Mouse (Mus musculus): ENCODE results near the gene Dhx33. TPM values are rescaled to one million over a fixed set of nuclear protein-coding genes. Genes with fewer than 3 reads are reported as not detected.

Gene Dhx33
- total and polyA plus RNA-seq, 2 experiments from 2014 or later: 8.3 to 22.9 TPM

DNA sequence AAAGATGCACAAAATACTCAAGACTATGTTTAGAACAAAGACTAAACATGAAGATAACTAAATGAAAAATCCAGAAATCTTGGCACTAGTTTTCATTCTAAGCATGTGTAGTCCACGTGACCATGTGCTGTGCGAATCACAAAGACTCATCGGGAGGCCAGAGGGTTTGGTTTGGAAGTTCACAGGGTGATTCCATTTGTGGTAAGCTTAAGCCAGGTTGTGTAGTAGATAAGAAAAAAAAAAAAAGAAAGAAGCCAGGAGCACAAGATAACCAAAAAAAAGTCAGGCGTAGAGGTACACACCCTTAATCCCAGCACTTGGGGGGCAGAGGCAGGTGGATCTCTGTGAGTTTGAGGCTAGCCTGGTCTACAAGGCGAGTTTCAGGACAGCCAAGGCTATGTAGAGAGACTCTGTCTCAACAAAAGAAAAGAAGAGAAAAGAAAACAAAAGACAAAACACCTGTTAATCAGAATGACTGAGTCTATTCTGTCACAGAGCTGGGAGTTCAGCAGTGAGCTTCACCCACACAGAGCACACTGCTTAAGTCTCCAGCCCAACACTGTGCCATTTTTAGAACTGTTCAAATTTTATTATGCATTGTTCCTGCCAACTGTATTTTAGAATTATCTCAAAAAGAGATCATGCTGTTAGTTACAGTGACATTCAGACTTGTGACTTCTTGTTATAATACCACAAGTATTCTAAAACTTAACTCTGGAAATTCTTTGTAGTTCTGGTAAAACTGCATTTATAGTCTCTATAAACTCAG is 43.3 kb downstream of the Dhx33 start:
- Histone ChIP-seq H3K4me2 (ENCODE audit: low read depth, low read length) (no peak overlapping the region), H3K9ac (replicated peaks; ENCODE audit: low read length) (no peak overlapping the region), H3K27me3 (ENCODE audit: insufficient read depth, low read length) (no peaks in the 10 kb centered on the region), H3K4me3 (ENCODE audit: low read length) (no peak overlapping the region), H3K9me3 (ENCODE audit: low read length) (no peaks in the 10 kb centered on the region), H3K4me1 (ENCODE audit: insufficient read depth, low read length) (no peaks in the 10 kb centered on the region), H3K36me3 (ENCODE audit: insufficient read depth, low read length) (peaks cover 57% of the 10 kb centered on the region), H3K27ac (no peak overlapping the region)
- DNase-seq (ENCODE audit: low spot score) (no peak), ATAC-seq (no peak)
- WGBS: 90% methylated on average over 5 of the region's 5 CpGs
- TF ChIP-seq CTCF (IDR thresholded peaks at IDR 0.05; ENCODE audit: low read depth): no peak

GRCm38 (mm10) chr11:70954711-70955110 is 49.5 kb downstream of the Dhx33 start:
- Histone ChIP-seq H3K36me3 (ENCODE audit: insufficient read depth, low read length) (peaks cover 76% of the 10 kb centered on the region), H3K4me1 (ENCODE audit: insufficient read depth, low read length) (no peaks in the 10 kb centered on the region), H3K27ac (no peak overlapping the region), H3K27me3 (ENCODE audit: insufficient read depth, low read length) (no peaks in the 10 kb centered on the region), H3K9me3 (ENCODE audit: low read length) (no peaks in the 10 kb centered on the region), H3K4me3 (ENCODE audit: low read length) (no peak overlapping the region), H3K4me2 (ENCODE audit: low read depth, low read length) (no peak overlapping the region), H3K9ac (replicated peaks; ENCODE audit: low read length) (no peak overlapping the region)
- ATAC-seq (no peak), DNase-seq (ENCODE audit: low spot score) (no peak)
- TF ChIP-seq CTCF (IDR thresholded peaks at IDR 0.05; ENCODE audit: low read depth): no peak
- WGBS: 92% methylated on average over 4 of the region's 4 CpGs

GRCm38 (mm10) chr11:70944935-70945817 is 59.1 kb downstream of the Dhx33 start:
- DNase-seq (ENCODE audit: low spot score): no peak
- no peak for ATAC-seq
- Histone ChIP-seq H3K27ac (no peak overlapping the region), H3K4me3 (ENCODE audit: low read length) (no peak overlapping the region), H3K27me3 (ENCODE audit: insufficient read depth, low read length) (no peaks in the 10 kb centered on the region), H3K9ac (replicated peaks; ENCODE audit: low read length) (no peak overlapping the region), H3K9me3 (ENCODE audit: low read length) (no peaks in the 10 kb centered on the region), H3K4me1 (ENCODE audit: insufficient read depth, low read length) (no peaks in the 10 kb centered on the region), H3K4me2 (ENCODE audit: low read depth, low read length) (no peak overlapping the region), H3K36me3 (ENCODE audit: insufficient read depth, low read length) (peaks cover 63% of the 10 kb centered on the region)
- no peak for TF ChIP-seq CTCF (IDR thresholded peaks at IDR 0.05; ENCODE audit: low read depth)
- WGBS: 85% methylated on average over 4 of the region's 4 CpGs

- 91% methylated on average over 7 of the region's 7 CpGs for WGBS
- Histone ChIP-seq H3K4me3 (ENCODE audit: low read length) (no peak overlapping the region), H3K27ac (no peak overlapping the region), H3K4me2 (ENCODE audit: low read depth, low read length) (no peak overlapping the region), H3K9ac (replicated peaks; ENCODE audit: low read length) (no peak overlapping the region), H3K9me3 (ENCODE audit: low read length) (no peaks in the 10 kb centered on the region), H3K4me1 (ENCODE audit: insufficient read depth, low read length) (no peaks in the 10 kb centered on the region), H3K36me3 (ENCODE audit: insufficient read depth, low read length) (peaks cover 63% of the 10 kb centered on the region), H3K27me3 (ENCODE audit: insufficient read depth, low read length) (no peaks in the 10 kb centered on the region)
- TF ChIP-seq CTCF (IDR thresholded peaks at IDR 0.05; ENCODE audit: low read depth): no peak
- no peak for DNase-seq (ENCODE audit: low spot score)
- ATAC-seq: no peak
Observed at GRCm38 (mm10) chr11:70943651-70944050, 60.6 kb downstream of the Dhx33 start.

GRCm38 (mm10) chr11:70942596-70942995 is 61.6 kb downstream of the Dhx33 start:
- Histone ChIP-seq H3K36me3 (ENCODE audit: insufficient read depth, low read length) (peaks cover 61% of the 10 kb centered on the region), H3K9me3 (ENCODE audit: low read length) (no peaks in the 10 kb centered on the region), H3K4me3 (ENCODE audit: low read length) (no peak overlapping the region), H3K4me2 (ENCODE audit: low read depth, low read length) (no peak overlapping the region), H3K4me1 (ENCODE audit: insufficient read depth, low read length) (no peaks in the 10 kb centered on the region), H3K27me3 (ENCODE audit: insufficient read depth, low read length) (no peaks in the 10 kb centered on the region), H3K27ac (no peak overlapping the region), H3K9ac (replicated peaks; ENCODE audit: low read length) (no peak overlapping the region)
- no peak for DNase-seq (ENCODE audit: low spot score)
- peak; percentile 15; the same call in 1 of the 2 replicates for TF ChIP-seq CTCF (IDR thresholded peaks at IDR 0.05; ENCODE audit: low read depth)
- WGBS: 93% methylated on average over 1 of the region's 1 CpGs
- ATAC-seq: no peak

- TF ChIP-seq CTCF (IDR thresholded peaks at IDR 0.05; ENCODE audit: low read depth): peak; percentile 38; the same call in 1 of the 2 replicates
- 89% methylated on average over 7 of the region's 7 CpGs for WGBS
- peaks cover 47% of the 10 kb centered on the region for H3K36me3 ChIP-seq (ENCODE audit: insufficient read depth, low read length)
Observed at GRCm38 (mm10) chr11:70935316-70935715, 68.9 kb downstream of the Dhx33 start.

More at GRCm38 (mm10) chr11:70935316-70935715, 68.9 kb downstream of the Dhx33 start:
- no peaks in the 10 kb centered on the region for H3K4me1 ChIP-seq (ENCODE audit: insufficient read depth, low read length)
- ATAC-seq (0 out of 2 replicates have a peak, but pooled peaks have one; percentile 29), DNase-seq (ENCODE audit: low spot score) (peak; percentile 8)
- no peaks in the 10 kb centered on the region for H3K27me3 ChIP-seq (ENCODE audit: insufficient read depth, low read length)
- no peak overlapping the region for H3K9ac ChIP-seq (replicated peaks; ENCODE audit: low read length)
- H3K4me3 ChIP-seq (ENCODE audit: low read length): no peak overlapping the region
- no peak overlapping the region for H3K27ac ChIP-seq
- H3K4me2 ChIP-seq (ENCODE audit: low read depth, low read length): no peak overlapping the region
- H3K9me3 ChIP-seq (ENCODE audit: low read length): no peaks in the 10 kb centered on the region

Other genes with a start within 250 kb of the Dhx33 start
- 6.8 and 9.8 TPM in 2 replicates for gene Zfp3, start 240.2 kb downstream of the Dhx33 start, total RNA-seq (2014; rRNA removed)
- gene Zfp3, start 240.2 kb downstream of the Dhx33 start, polyA plus RNA-seq (2015; fragmentation: Nextera tagmentation; extraction: Ambion mirVana): 10.2 and 11.2 TPM in 2 replicates
- not detected in 2 replicates for gene Scimp, start 191.9 kb downstream of the Dhx33 start, total RNA-seq (2014; rRNA removed)
- gene Scimp, start 191.9 kb downstream of the Dhx33 start, polyA plus RNA-seq (2015; fragmentation: Nextera tagmentation; extraction: Ambion mirVana): 0.14 TPM in 1 of 2 replicates, not detected in the other
- gene Rabep1, start 159.7 kb downstream of the Dhx33 start, total RNA-seq (2014; rRNA removed): 45.7 and 47.1 TPM in 2 replicates
- 101 and 104 TPM in 2 replicates for gene Rabep1, start 159.7 kb downstream of the Dhx33 start, polyA plus RNA-seq (2015; fragmentation: Nextera tagmentation; extraction: Ambion mirVana)
- 63.9 and 64.0 TPM in 2 replicates for gene Nup88, start 34.5 kb downstream of the Dhx33 start, total RNA-seq (2014; rRNA removed)
- 97.0 and 99.8 TPM in 2 replicates for gene Nup88, start 34.5 kb downstream of the Dhx33 start, polyA plus RNA-seq (2015; fragmentation: Nextera tagmentation; extraction: Ambion mirVana)
- 17.7 and 47.2 TPM in 2 replicates for gene Rpain, start 34.2 kb downstream of the Dhx33 start, total RNA-seq (2014; rRNA removed)
- gene Rpain, start 34.2 kb downstream of the Dhx33 start, polyA plus RNA-seq (2015; fragmentation: Nextera tagmentation; extraction: Ambion mirVana): 65.8 and 66.7 TPM in 2 replicates
- gene C1qbp, start 21.4 kb downstream of the Dhx33 start, total RNA-seq (2014; rRNA removed): 14.9 and 22.0 TPM in 2 replicates
- gene C1qbp, start 21.4 kb downstream of the Dhx33 start, polyA plus RNA-seq (2015; fragmentation: Nextera tagmentation; extraction: Ambion mirVana): 201 TPM in 2 replicates
- 6.1 and 12.5 TPM in 2 replicates for gene Mis12, start 15.2 kb upstream of the Dhx33 start, total RNA-seq (2014; rRNA removed)
- gene Mis12, start 15.2 kb upstream of the Dhx33 start, polyA plus RNA-seq (2015; fragmentation: Nextera tagmentation; extraction: Ambion mirVana): 14.1 and 16.2 TPM in 2 replicates
- gene Derl2, start 15.4 kb upstream of the Dhx33 start, total RNA-seq (2014; rRNA removed): 25.7 and 31.5 TPM in 2 replicates
- gene Derl2, start 15.4 kb upstream of the Dhx33 start, polyA plus RNA-seq (2015; fragmentation: Nextera tagmentation; extraction: Ambion mirVana): 25.3 and 28.2 TPM in 2 replicates
- 696 and 765 TPM in 2 replicates for gene 6330403K07Rik, start 29.1 kb upstream of the Dhx33 start, total RNA-seq (2014; rRNA removed)
- gene 6330403K07Rik, start 29.1 kb upstream of the Dhx33 start, polyA plus RNA-seq (2015; fragmentation: Nextera tagmentation; extraction: Ambion mirVana): 673 and 681 TPM in 2 replicates
- 0.05 TPM in 1 of 2 replicates, not detected in the other for gene Nlrp1a, start 140.3 kb upstream of the Dhx33 start, total RNA-seq (2014; rRNA removed)
- 0.06 TPM in 1 of 2 replicates, not detected in the other for gene Nlrp1a, start 140.3 kb upstream of the Dhx33 start, polyA plus RNA-seq (2015; fragmentation: Nextera tagmentation; extraction: Ambion mirVana)
- 0.05 and 0.07 TPM in 2 replicates for gene Nlrp1b, start 226.3 kb upstream of the Dhx33 start, total RNA-seq (2014; rRNA removed)
- gene Nlrp1b, start 226.3 kb upstream of the Dhx33 start, polyA plus RNA-seq (2015; fragmentation: Nextera tagmentation; extraction: Ambion mirVana): not detected in 2 replicates